Mouse (Mus musculus) gastrocnemius, postnatal 4 days (tissue): ENCODE results near the gene Islr2. TPM values are rescaled to one million over a fixed set of nuclear protein-coding genes. Genes with fewer than 3 reads are reported as not detected.
"Not testable (repeated sequence)": the region's sequence is repeated elsewhere in the genome, so short reads cannot be mapped to it uniquely, and the experiment has no call there.

ENCODE experiments used
- DNase-seq, 2 experiments: peaks; one replicate each; pipeline ENCODE4 v3.0.0; 2021 to 2022; ENCODE audit warnings: low spot score in 2 of 2, mixed read lengths in 2 of 2
- long read RNA-seq, 2 experiments: library from polyadenylated mRNA; stranded (forward); transcript quantifications; one replicate each; pipeline ENCODE4 v2.0.0; 2021
- total RNA-seq, 2 experiments: library from RNA; stranded (reverse); gene quantifications; 2 replicates each; pipeline ENCODE4 v1.2.3; 2021

Islr2 gene
- total RNA-seq: 1 to 10 TPM; 6.4 to 7.7 TPM
- long read RNA-seq, experiment 1: 0 reads
- long read RNA-seq, experiment 2, partial matches to known transcripts: 0 of 1 reads
- long read RNA-seq, experiment 2, other reads (novel, unspliced or antisense): 1 of 1 reads

DNA sequence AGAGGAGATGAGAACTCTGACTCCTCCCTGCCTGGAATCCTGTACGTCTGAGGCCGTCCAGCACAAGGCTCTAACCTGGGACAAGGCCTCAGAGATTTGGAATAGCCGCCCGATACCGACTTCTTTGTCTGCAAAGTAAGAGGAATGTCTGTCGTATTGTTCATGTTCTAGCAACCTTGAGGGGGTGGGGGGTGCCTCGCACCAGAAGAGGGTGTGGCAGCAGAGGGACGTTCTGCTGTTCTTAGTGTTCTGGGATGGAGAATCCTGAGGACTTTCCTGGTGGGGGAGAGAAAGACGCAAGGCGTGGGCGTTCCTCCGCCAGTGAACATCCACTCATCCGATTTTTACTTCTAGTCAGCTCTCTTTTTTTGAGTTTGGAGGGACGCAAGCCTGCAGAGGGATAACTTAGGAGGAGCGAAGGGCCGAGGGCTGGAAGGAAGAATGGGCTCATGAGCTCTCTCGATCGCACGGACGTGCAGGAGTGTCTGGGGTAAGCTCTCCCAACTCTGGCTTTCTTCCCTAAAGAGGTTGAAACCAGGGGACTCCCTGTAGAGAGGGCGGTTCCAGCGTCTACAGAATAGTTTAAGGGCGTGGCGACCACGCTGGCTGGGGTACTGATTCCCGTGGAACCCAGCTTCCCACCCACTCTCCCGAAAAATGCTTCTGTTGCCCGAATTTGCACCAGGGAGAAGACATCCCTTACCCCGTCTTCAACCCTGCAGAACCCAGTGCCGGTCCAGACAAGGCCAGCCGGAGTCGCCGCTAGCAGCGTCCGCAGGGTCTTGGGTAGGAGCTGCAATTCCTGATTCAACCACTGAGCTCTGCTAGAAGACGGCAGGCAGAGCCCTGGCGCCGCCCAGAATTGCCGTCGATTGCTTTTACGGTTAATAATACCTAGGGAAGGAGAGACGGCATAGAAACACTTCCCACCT lies at the start of gene Islr2, which contains the start of gene Islr:
TSS of gene Islr2 (minus strand) at position 804 of the 932 bp plus-strand sequence.
TSS of gene Islr (minus strand) at position 791 of the 932 bp plus-strand sequence.
- peak; percentile 62 to 79 for DNase-seq

DNA sequence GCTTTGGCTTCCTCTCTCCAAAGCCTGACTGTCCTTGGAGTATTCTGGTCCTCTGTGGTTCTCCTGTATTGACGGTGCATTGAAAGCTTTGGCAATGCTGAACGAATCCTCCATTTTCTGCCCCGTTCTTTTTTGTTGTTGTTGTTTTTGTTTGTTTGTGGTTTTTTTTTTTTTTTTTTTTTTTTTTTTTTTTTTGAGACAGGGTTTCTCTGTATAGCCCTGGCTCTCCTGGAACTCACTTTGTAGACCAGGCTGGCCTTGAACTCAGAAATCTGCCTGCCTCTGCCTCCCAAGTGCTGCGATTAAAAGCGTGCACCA lies 49.6 kb upstream of the Islr2 start:
- not testable (repeated sequence) for DNase-seq

DNA sequence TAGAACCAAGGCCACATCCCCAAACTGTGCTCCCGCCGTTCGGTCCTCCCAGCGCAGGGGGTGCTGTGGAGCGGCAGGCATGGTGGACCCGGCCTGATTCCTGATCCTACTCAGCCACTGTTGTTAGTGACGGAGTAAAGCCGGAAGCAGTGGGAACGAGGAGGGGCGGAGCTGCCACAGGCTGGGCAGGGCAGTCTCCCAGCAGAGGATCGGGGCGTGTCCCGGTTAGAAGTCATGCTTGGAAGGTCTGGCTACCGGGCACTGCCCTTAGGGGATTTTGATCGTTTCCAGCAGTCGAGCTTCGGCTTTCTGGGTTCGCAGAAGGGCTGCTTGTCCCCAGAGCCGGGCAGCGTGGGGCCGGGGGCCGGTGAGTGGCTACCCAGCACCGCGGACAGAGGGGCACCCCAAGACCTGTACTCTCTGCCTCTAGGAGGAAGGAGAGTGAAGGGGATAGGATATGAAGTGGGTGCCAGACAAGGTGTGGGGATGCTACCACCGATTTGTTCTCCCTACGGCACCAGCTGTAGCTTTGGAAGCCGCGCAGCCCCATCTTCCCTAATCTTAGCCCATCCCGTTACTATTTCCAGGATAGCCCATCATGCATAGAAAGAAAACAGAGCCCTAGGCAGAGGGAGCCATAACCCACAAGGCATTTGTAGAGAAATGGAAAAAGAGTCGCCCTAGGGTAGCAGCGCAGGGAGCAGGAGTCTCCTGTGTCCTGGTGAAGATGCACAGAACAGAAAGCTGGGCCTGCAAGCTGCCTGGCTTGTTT lies 49.1 kb upstream of the Islr2 start, which contains the start of gene Stoml1:
TSS of gene Stoml1 (plus strand) at position 132 of the 772 bp plus-strand sequence.
- peak; percentile 82 to 91 for DNase-seq

DNA sequence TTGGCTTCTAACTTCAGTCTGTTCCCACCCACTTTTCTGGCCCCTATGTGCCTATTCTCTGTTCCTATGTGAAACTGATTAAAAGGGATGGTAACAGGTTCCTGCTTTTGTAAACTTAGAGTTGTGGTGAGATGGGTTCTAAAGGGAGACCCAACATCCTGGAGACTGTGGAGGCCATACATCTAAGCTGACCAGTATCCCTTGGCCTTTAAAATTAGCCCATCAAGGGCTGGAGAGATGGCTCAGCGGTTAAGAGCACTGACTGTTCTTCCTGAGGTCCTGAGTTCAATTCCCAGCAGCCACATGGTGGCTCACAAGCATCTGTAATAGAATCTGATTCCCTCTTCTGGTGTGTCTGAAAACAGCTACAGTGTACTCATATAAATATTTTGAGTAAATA lies 46.6 kb upstream of the Islr2 start:
- not testable (repeated sequence) for DNase-seq

DNA sequence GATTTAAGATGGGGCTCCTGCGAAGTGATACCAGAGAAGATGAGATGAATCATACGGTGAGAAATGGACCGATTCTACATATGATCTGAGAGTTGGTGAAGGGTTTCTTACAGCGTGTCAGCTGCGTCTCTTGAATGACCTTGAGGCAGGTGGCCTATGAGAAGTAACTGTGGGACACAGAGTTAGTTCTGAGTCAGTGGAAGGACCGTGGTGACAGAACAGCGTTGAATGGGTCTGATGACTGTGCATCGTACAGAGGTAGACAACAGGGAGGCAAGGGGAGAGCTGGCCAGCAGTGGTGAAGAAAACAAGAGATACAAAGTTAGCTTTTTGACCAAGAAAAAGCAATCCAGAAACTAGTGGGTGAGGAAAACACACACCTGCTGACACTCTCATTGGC lies 46.2 kb upstream of the Islr2 start:
- DNase-seq: no peak

DNA sequence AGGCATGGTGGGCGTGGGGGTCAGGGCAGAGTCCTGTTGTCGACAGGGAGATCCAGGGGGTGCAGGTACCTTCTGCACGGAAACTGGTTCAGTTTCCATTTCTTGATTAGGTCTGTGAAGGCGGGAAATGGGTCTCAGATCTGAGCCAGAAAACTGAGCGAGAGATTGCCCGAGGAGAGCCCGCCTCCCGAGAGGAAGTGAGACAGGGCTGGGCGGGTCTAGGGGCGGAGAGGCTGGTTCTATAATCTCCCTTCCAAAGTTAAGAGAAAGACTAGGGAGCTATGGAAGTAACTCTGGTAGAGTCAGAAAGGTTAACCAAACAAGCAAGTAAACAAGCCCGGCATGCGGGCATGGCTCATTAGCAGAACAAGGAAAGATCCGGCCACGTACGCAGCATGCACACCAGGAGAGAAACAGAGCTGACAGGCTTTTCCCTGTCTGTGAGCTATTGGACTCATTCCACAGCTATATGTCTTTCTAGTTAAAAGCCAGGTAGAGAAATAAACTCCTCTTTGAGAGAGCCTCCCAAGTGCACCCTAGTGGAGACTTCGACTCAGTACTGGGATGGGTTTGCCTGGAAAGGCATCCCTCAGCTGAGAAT lies 45.6 kb upstream of the Islr2 start, which contains the start of gene Pml:
TSS of gene Pml (minus strand) at position 195 of the 601 bp plus-strand sequence.
- DNase-seq: peak; percentile 47 to 75

DNA sequence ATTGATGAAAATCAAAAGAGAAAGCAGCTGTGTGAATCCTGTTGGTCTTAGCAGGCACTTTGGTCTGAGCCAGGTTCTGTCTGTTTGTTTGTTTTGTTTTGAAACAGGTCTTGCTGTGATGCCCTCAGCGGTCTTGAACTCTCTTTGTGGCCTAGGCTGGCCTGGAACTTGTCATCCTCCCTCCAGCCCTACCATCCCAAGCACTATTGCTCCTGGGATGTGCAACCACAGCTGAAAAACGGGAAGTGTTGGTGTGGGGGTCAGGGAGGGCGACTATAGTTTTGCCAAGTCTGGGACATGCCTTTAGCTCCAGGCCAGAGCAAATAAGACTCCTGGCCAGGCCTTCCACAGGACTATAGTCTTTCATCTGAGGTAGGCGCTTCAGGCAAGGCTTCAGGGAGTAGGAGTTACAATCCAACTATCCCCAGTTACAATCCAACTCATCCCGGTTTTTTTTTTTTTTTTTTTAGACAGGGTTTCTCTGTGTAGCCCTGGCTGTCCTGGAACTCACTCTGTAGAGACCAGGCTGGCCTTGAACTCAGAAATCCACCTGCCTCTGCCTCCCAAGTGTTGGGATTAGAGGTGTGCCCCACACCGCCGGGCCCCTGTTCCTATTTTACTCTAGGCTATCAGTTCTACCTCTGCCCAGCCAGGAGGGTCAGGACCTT lies 44.8 kb upstream of the Islr2 start:
- no peak for DNase-seq

DNA sequence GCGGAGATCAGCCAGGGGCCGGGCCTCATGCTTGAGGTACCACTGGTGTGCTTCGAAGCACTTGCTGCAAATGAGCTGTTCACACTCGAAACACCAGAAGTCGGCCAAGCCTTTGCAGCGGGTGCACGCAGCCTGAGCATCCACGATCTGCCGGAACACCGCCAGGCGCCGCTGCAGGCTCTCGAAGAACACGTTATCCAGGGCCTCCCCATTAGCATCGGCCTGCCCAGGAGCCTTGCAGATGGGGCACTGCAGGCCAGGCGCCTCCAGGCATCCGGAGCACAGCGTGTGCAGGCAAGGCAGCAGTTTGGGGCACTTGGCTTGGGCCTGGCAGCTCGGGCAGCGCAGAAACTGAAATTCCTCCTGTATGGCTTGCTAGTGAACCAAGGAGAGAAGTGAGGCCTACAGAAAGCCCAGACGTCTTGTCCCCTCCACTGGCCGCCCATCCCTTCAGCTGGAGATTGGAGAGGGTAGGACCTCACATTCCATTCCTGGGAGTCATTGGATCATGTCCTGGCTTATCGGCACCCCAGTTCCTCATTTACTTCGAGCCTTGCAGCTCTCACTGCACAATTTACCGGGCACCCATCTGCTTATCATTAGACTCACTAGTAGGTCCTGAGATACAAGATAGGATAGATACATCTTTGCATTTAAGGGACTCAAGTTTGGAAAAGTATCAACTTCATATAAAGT lies 43.1 kb upstream of the Islr2 start:
- peak; percentile 72 to 89 for DNase-seq

DNA sequence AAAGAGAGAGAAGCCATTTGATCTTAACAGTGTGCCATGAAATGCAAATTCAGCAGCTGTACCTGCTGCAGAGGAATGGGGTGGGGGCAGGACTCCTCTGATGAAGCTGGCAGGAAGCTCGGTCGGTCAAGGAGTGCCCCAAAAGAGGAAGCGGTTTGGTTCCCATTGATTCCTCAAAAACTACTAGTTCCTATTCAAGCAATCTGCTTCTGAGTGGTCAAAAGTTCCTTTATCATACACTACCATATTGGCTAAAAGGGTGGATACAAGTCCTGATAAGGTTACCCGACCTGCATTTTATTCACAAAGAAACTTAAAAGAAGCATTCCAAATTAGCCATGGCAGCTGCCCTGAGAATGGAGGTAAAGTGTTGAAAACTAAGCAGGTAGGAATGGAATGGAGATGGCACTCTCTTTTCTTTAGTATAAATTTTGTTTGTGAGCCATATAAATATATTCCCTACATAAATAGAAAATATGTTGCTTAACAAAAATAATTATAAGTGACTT lies 42.0 kb upstream of the Islr2 start:
- no peak for DNase-seq

DNA sequence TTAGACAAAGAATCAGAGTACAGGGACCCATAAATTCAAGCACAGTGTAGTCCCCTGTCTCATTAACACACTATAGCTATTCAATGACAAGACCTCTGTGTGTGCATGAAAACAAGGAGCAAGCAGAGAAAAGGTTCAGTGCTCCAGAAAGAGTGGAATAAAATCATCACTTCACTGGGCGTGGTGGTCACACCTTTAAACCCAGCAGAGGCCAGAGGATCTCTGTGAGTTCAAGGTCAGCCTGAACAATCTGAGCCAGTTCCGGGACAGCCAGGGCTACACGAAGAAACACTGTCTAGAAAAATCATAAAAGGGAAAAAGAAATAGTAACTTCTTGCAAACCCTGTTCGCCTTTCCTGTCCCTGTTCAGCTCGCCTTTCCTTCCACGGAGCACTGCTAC lies 39.6 kb upstream of the Islr2 start:
- DNase-seq: no peak

DNA sequence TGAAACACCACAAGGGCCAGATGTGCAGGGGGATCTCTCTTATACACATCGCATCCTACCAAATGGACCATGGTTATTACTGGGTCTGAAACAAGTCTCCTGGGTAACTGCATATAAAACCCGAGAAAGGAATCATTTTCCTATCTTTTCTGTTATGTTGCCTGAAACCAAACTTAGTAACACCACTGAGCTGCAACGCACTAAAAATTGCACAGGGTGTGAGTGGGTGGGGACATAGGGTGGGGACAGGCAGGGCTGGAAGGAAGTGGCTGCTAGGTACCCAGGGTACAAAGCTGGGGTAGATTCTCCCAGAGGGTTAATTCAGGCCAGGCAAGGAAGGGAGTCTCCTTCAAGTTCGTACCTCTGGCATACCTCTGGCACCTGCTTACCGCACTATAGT lies 38.6 kb upstream of the Islr2 start:
- DNase-seq: no peak

DNA sequence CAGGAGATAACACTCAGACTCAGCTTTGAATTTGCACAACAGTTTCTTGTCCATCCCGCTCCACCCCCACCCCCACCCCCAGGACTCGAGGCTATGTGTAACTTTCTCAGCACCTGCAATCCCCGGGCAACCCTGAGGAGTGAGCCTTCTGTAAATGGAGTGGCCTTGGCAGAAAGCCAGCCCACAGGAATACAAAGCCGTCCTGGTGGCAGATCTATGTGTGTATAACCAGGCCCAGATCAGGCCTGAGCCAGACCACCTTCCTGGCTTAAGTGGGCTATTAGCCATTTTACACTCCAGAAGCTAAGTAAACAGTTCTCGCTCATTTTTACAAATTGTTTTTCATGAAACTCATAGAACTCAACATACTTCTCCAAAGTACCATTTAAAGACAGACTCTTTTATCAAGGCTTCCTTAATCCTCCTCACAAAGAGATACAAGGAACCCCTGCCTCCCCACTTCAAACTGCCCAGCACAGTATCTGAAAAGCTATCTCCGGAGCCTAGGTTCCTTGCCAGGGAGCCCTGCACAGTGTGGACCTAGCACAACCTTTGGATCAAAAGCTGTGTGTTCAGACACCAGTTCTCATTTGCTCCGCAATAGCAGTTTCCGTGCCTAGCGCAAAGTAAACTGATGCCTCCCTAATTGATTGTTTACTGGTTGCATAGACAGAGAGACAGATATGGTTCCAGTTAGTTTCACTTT lies 37.8 kb upstream of the Islr2 start:
- DNase-seq: no peak

DNA sequence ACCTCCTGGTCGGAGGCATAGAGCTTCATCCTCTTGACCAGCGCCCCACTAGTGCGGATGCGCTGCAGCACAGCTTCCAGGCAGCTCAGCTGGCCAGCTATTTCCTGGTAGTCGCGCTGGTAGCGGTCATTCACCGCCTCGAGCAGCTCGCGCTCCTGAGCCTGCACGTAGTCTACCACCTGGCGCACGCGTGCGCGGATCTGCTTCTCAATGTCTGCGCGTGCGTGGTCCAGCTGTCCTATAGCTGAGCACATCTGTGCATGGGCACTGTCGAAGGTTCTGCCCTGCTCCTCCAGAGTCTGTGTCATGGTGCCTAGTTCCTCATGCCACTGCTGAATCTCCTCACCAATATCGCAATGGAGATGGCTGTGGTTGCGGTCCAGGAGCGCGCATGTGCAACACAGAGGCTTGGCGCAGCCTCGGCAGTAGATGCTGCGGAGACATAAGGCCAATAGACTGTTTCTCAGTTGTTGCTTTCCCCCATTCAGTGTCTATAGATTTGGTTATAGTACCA lies 30.4 kb upstream of the Islr2 start:
- no peak for DNase-seq

DNA sequence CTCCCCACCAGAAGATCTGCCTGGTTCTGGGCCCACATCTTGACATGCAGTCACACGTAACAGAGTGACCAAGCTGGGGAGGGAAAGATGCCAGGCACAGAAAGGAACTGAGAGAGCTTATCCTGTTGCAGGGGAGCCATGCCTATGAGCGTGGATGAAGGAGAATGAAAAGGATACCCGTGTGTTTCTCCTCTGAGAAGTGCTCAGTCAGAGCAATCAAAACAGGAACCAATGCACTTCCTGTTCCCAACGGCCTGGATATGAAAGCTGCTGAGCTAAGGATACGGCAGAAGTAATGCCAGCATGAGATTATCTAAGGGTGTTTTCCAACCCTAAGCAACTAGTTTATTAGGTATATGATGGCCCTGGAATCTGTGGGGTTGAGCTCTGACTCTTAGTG lies 28.3 kb upstream of the Islr2 start:
- DNase-seq: no peak

DNA sequence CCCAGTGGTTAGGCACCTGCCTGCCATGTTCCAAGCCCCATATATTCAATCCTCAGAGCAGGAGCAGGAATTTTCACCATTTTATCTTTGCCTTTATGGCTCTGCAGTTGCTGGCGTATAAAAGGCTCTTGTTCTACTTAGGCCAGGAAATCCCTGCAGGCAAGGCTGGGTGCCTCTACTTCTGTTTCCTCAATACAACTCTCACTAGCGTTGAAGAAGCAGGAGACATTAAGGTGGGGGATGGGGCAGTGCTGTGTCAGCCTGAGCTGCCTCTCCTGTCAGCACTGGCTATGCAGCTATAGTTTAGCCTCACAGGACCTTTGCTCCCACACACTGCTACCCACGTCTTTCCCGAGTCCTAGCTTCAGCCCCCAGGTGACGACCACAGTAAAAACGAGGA lies 27.6 kb upstream of the Islr2 start:
- DNase-seq: no peak

DNA sequence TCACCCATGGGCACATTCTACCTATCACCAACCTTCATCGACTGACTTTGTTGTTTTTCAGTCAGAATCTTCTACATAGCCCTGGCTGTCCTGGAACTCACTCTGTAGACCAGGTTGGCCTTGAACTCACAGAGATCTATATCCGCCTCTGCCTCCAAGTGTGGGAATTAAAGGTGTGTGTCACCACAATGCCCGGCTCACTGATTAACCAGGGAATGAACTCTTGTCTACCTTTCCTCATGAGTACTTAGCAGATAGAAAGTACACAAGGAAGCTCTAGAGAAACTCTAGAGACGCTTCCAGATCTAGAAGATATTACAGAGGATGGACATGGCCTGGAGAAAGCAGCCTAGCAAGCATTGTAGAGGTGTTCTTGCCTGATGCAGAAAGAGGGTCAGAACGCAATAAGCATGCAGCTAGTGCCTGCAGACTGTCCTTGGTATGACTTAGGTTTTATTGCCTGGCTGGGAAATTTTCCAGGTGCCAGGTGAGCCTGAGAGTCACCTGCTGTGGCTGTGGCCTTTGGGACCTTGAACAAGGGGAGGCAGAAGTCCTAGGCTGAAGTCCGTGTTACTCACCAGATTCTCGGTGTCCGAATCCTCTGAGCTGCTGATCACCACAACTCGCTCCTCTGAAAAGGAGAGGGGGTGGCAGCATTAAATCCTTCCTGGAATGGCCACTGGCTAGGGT lies 24.8 kb upstream of the Islr2 start:
- DNase-seq: no peak

DNA sequence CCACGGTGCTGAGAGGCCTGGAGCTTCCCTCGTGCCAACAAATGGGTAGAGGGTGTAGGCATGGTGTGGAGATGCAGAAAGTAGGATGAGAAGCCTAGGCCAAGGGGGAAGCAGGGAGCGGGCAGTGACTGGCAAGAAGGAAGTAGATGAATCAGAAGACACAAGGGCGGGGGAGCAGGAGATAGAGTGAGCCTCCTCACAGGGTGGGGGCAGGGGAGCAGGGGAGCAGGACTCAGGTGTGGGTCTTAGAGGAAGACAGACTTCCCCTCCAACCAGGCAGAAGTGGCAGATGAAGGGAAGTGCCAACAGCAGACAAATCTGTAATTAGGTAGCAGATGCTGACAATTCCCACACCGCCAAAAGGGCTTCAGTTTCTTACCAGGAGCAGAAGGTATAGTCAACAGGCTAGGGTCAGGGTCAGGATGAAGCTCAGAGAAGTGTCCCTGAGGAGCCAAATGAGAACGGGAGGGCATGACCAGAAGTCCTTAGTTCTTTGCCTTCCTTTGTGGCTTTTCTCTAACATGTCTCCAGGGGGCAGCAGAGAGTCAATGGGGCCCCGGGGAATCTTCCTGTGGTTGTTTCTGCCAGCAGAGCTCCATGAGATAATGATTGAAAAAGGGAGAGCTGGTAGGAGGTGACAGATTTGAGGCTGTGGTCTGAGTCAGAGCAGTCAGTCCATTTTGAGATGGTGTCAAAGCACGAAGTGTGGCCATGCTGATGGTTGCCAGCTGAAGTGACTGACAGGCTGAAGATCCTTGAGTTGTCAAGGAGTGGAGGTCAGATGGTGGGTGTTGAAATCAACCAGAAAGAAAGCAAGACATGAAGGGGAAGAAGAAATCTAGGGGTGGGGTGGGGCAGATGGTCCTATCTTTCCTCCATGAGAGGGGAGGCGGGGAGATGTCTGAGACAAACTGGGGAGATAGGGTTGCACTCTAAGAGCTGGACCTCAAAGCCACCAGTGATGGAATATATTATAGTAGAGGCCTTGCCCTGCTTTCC lies 22.1 kb upstream of the Islr2 start:
- DNase-seq: peak in 1 of 2 experiments; percentile 45
